Mouse (Mus musculus) induced T-regulatory cell, adult 2 months (primary cell): Measurements from ENCODE around the gene Tcte2.

Source experiments
- DNase-seq: peaks from one replicate; pipeline ENCODE4 v3.0.0-alpha.2; 2012; ENCODE audit warnings: low read depth

Gene Tcte2

DNA sequence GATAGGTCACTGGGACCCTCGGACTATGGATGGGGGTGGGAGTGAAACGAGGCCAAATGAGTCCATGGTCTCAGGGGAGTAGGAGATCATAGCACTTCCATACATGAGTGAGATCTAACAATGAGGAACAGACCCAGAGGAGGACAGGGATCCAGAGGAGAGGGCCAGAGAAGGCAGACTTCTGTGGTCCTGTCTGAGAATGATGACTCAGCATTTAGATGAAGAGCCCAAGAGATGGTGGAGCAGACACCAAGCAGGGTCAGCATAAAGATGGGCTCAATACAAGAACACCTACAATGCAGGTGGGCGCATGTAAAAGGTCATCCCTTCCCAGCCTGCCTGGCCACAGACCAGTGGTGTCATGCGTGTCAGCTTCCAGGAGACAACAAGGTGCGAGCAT lies 41.4 kb downstream of the Tcte2 start:
- DNase-seq = no peak

DNA sequence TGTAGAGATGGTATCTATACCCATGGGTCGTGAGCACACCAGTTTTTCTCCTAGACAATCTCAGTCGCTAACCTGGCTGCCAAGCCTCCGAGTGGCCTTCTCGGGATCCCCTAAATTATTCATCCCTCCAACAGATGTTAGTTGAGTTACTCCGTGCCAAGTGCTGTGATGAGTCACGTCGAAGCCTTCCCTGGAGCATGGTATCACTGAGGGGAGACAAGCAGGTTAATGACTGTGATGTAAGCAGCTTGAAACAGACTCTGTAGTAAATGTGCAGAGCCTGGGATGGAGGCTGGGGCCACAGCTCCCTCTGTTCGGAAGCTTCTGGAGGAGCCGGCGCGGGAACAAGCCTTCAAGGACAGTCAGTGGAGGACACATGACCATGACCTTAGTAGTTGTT lies 44.2 kb downstream of the Tcte2 start:
- DNase-seq = no peak

DNA sequence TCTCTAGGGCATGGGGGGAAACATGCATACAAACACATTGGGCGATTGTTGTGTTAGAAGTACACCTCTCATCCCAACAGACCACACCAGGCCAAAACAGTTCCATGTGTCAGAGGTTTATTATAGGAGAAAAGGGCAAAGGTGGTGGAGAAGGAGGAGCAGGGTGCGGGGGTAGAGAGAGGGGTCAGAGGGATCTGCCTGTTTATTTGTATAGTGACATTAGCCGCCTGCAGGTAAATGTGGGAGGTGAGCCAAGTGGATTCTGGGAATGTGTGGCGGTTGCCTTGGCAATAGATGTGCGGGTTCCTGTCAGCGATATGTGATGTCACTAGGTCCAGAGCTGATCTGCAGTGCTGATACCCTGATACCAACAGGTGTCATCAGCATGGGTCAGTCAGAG lies 45.3 kb downstream of the Tcte2 start:
- DNase-seq = no peak

DNA sequence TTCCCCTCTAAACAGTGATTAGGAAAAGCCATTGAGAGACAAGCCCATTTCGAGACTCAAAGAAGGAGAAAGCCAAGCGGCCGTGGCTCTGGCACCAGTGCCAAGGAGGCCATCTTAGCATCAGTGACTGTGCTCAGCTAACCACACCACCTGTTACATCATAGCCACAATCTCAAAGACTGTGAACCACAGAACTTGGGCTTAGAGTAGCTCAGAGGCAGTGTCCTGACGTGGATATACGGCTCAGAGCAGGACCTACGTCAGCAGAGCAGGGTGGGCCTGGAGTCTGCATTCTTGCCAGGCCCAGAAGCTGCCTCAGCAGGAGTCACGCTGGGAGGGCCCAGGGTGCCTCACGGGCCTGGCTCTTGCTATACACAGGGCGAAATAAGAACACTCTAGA lies 46.1 kb downstream of the Tcte2 start:
- DNase-seq = peak; percentile 22

DNA sequence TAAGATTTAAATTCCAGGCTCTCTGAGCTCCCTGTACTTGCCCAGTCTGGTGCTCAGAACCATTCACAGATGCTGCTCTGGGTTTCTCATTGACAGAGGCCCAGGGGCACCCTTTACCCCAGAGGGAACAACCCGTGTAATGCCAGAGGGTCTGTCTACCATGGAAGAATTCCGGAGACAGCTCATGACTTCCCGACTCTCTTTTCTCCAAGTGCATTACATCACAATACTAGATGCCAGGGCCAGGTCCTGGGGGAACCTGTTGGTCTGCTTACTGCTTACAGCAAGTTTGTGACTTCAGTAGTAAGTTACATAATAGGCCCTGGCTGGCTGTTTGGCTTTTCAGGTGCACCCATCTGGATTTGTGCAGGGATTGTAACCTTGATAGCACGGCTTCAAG lies 47.0 kb downstream of the Tcte2 start:
- DNase-seq = no peak

- DNase-seq = no peak
Measured at GRCm38 (mm10) chr17:13714128-13714527, 47.5 kb downstream of the Tcte2 start.

DNA sequence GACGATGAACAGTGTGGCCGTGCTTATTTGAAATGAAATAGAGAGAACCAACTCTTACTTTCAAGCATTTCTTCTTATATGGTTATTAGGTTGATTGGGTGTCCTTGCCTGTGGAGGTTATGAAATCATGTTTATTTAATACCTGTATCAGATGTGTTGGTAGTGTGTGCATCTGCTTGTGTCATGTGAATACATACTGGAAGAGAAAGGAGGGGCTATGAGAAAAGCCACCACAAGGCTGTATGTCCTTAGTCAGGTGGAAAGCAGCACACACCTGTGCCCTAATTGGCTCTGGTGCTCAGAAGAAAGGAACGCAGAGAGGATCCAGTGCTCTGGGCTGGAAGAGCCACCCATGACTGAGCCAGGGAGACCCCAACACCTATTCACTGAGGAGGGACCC lies 49.1 kb downstream of the Tcte2 start:
- no peak for DNase-seq

DNA sequence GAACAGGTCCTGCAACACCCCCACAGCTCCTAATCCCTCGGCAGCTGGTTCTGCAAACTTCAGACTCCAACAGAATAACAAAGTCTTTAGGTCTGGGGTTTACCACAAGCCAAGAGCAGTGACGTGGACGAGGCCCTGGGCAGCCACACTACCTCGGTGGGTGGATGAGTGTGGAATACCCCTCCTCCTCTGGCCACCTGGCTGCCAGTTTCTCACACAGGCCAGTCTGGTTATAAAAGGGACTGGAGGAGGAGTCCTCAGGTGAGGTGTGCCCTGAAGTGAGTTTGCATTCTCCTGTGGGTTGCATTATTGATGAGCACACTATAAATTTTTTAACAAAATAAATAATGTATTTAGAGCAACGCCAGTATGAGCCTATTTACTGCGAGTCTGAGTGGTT lies 49.5 kb downstream of the Tcte2 start:
- no peak for DNase-seq

GRCm38 (mm10) chr17:13711173-13711572 lies 50.5 kb downstream of the Tcte2 start:
- no peak for DNase-seq

DNA sequence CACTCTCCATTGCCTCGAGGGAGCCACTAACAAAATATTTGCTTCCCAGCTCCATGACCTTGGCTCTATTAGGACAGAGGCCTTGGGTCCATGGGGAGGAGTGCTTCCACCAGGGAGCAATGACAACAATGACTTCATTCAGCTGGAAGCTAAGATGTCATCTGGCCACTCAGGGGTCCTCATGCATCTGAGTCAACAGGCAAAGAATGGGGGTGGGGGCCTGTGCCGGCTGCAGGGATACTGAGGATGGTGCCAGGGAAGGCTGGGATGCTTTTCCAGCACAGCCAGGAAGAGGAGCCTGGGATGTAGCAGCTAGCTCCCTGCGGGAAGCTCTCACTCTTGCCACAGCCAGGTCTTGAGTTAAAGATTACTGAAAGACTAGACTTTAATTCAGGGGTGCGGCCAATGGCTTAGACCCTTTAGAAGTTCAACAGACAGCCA lies 56.1 kb downstream of the Tcte2 start:
- no peak for DNase-seq

DNA sequence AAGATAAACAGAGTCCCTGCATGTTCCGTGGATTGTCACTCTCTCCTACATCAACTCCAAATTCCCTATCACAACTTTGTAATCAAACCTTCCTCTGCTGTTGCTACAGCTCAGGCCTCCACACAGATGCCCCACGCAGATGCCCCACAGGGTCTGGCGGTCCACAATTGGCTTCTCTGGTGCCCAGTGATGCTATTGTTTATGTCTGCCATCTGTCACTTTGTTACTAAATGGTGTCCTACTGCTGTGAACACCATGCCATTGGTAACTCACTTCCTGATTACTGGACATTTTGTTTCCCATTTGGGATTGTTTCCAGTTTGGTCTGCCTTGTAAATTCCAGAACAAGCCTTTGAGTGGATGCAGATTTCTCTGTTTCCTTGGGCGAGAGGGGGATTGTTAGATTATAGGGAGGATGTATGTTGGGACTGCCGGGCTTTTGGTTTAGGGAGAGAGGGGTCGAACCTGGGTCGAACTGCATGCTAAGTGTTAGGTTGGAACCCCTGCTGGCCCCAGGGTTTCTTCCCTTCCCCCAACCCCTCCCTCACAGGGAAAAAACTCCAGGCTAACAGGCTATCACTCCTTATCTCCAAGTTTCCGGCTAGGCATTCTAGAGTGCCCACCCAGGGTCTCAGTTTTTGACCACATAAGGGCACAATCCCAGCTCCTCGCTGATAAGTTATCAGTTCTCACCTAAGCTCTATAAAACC lies 57.9 kb downstream of the Tcte2 start:
- DNase-seq = no peak

DNA sequence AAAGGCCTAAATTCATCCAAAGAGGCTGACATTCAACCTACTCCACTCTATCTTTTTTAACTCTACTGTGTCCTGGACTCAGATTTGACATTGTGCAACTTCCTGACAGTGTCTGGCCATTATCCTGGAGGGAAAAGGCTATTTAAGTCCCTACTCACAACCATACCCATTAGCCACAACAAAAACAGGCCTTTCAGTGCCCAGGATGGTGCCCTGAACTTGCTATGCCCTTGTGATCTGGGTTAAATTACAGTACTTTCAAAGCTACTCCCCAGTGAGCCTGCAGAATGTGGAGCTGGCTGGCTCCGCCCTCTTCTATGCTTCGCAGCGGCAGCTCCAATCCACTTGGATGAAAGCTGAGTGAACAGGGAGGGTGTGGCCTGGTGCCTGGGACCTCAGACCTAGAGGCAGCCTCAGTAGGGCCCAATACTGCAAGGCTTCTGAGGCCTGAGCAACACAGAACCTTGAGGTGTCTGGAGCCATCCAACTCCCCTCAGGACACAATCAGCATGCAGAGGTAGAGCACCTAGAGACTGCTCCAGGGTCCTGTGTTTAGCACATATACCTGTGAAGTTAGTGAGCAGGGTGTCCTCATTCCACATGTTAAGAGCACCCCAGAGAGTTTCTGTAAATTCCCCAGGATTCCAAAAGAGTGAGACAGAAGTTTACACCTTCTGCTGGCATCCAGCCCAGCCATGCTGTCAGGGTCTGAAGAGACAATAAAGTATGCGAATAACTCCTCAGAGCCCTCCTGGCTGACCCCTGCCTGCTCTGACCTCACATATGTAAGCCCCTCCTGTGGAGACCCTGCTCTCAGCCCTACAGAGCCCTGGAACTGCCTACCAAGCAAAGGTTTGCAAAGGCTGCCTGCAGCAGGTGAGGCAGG lies 61.3 kb downstream of the Tcte2 start:
- no peak for DNase-seq

DNA sequence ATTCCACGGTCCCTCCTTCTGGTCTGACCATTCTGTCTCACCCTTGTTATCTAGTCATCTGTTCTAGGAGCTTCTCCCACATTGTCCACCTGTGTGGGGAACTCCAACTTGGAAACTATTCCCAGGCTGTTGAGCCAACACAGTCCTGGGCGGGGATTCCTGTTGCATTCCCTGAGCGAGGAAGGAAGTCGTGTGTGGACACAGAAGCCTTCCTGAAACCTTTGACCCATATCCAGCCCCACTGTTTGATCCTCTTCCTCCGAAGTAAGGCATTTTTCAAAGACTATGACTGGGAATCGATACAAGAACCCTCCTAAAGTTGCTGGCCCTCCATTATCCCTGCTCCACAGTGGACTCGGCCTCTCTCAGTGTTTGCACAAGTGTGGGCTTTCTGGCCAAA lies 61.9 kb downstream of the Tcte2 start:
- no peak for DNase-seq

GRCm38 (mm10) chr17:13698194-13698593 lies 63.4 kb downstream of the Tcte2 start:
- no peak for DNase-seq

DNA sequence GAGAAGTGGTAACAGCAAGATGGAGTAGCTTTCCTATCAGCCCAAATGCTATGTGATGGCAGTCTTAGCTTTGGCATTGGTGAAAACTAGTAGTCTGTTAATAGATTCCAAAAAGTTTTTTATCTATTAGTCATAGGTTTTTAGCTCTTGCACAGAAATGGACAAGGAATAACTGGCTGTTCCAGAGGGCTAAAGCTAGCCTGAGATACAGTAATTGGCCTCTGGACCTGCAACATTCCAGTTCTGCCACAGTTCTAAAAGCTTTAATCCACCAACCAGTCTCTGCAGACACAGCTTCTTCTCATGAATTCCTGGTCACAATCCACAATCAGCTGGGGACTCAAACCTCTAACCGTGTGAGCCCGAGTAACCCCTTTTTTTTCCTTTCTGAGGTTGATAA lies 64.0 kb downstream of the Tcte2 start:
- no peak for DNase-seq

DNA sequence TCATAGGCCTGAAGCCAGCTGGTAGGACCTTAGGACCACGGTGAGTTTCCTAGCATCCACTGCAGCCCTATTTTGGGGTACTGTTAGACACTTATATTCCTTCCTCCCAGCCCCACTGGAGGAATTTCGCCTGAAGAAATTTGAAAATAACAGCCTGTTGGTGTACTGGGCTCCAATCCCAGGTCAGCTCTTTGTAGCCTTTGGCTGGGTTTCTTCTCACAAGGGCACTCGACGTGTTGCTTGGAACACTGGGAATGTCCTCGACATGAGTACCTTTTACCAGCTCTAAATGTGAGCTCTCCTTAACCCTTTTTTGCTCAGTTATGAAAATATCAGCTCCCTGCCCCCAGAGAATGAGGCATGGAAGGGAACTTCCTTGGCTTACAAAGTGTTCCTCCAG lies 65.7 kb downstream of the Tcte2 start:
- no peak for DNase-seq

GRCm38 (mm10) chr17:13695211-13695610 lies 66.4 kb downstream of the Tcte2 start:
- no peak for DNase-seq

- DNase-seq = no peak
Measured at GRCm38 (mm10) chr17:13694181-13694580, 67.4 kb downstream of the Tcte2 start.

- DNase-seq = no peak
Measured at GRCm38 (mm10) chr17:13687656-13688055, 74.0 kb downstream of the Tcte2 start.

- DNase-seq = no peak
Measured at GRCm38 (mm10) chr17:13687086-13687485, 74.5 kb downstream of the Tcte2 start.

- no peak for DNase-seq
Measured at GRCm38 (mm10) chr17:13685621-13686020, 76.0 kb downstream of the Tcte2 start.

GRCm38 (mm10) chr17:13684256-13684655 lies 77.4 kb downstream of the Tcte2 start:
- DNase-seq = no peak

- peak; percentile 91 for DNase-seq
Measured at GRCm38 (mm10) chr17:13683411-13684174, 78.0 kb downstream of the Tcte2 start.
